Mouse (Mus musculus) adrenal gland, adult 8-10 months (tissue): ENCODE measurements at regions not wholly inside any gene's neighbourhood (a gene's known extent, or its start where the extent isn't known, plus 50 kb on each side); places are given as distances from the start of the nearest gene placed in this dataset.

Experiments
- DNase-seq: peaks from one replicate; pipeline ENCODE4 v3.0.0; 2022

DNA sequence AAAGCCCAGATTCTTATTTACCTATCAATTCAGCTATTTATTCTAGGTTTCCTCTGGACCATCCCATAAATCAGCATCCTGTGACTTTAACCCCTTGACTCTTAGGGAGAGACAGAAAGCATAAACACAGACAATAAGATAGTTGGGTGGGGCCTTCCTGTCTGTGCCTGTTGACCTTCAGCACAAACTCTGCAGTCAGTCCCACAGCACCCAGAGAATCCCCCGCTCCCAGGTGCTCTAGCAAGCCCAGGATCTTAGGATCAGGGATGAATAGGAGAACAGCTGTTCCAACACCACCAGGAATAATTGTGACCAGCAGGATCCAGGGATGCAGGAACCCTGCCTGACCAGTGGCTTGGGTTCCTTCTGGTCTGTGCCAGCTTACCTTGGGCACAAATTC lies 107.8 kb downstream of the Basp1 start:
- DNase-seq = no peak

- DNase-seq = no peak
These were observed 110.2 kb downstream of the Basp1 start for GRCm38 (mm10) chr15:25303379-25303778.

- DNase-seq = no peak
These were observed 110.8 kb downstream of the Basp1 start for GRCm38 (mm10) chr15:25302671-25303294.

DNA sequence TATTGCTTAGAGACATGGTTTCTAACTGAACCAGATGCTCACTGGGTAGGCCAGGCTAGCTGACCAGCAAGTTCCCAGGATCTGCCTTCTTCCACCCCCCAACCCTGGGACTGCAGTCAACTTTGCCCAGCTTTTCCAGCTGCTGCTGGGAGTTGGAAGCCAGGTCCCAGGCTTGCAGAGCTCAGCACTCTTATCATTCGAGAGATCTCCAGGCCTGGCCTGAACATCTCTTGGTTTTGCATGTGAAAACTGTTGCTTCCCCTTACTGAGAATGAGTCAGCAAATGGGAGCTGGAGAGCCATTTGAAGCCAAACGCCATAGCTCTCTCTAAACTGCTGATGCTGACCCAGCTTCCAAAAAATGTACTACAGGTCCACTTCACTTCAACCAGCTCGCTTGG lies 111.8 kb downstream of the Basp1 start:
- no peak for DNase-seq

DNA sequence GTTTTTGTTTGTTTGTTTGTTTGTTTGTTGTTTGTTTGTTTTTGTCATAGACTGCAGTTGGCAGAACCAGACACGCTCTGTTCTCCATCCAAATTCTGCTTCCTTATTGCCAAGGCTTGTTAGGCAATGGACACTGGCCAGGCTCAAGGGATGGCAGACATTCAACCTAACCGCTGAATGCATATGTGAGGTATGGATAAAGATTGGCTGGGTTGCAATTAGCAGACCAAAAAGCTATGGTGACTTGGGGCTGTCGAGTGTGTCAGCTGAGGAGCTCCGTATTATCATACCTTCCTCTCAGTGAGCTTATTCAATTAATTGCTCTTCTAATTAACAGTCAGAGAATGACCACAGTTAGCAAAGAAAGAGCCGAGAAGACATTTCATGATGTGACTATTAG lies 116.3 kb downstream of the Basp1 start:
- no peak for DNase-seq

DNA sequence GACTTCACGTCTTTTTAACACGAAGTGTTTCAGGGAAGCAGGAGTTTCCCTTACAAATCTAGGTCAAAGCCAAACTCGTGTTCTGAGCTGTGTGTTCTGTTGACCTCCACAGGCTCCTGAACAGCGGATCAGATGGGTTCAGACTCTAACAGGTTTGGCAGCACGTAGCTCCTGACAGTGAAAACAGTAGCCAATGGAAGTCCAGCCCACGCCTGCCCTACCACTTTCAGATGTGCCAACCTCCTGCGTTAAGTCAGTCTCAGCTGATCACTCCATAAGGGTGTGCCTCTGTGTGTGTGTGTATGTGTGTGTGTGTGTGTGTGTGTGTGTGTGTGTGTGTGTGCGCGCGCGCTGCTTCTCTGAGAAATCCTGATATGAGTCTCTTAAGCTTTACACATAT lies 116.8 kb downstream of the Basp1 start:
- DNase-seq = no peak

DNA sequence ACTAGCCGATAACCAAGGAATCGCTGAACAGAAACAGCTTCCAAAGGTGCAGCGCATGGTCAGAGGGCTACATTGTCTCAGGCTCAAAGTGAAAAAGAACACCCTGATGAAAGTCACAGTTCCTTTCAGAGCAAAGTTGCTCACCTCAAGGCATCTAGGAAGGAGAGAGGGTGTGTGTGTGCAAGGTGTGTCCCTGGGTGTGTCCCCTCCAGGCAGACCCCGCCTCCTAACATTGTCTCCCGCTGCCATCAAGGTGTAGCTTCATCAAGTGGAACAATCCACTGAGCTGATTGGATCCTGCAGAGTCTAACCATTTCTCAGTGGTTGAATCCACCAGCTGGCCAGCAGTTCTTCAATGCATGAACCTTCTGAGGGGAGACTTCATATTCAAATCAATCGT lies 117.8 kb downstream of the Basp1 start:
- DNase-seq = no peak

DNA sequence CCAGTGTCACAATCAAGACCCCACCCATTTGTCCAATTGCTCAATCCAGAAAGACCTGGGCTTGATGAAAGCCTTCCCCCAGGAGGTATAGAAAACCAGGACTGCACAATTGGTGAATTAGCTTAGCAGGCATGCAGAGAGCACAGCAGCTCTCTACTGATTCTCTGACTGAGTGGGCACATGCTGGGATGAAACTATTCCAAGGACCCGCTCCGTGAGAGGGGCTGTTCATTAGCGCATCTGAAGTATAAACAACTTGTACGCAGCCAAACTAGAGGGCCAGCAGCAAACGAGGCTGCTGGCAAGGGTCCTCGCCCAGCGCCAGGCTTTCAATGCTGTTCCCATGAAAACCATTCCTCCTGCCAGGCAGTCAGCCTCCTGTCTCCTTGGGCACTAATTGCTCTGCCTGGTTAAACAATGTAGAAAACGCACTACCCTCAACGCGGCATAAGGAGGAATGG lies 122.3 kb downstream of the Basp1 start:
- DNase-seq = no peak

DNA sequence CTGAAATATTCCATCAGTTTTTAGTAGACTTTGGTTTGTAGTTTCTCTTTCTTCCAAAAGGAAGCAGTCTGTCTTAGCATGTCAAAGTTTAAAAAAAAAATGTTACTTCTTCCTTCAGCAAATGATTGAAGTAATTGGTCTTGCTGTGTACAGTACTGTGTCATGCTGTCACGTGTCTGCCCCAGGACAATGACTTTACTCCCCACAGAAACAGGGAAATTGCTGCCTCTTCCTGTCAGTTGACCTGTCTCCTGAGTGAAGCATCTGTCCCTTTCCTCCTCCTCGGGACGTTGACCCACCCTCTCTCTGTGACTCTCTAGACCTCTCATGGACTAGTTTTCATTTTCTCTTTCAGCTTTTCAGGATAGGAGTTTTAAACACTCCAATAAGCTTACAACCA lies 125.7 kb downstream of the Basp1 start:
- no peak for DNase-seq

- DNase-seq = no peak
These were observed 129.0 kb downstream of the Basp1 start for GRCm38 (mm10) chr15:25284354-25285199.

DNA sequence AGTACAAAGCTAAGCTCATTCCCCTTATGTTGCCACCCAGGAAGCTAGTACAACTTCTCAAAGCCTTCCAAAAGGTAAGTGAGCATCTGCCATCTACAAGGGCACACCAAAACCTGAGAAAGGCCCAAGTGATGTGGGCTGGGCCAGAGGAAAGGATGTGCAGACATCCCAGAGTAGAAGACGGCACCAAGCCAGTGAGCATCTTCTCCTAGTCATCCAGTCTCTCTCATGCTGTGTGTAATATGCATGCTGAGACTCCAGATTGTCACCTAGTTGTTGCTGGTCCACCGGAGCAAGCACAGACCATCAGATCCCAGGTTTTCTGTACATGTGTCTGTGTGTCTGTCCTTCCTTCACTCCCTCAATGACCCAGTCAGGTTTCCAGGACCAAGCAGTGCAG lies 129.9 kb downstream of the Basp1 start:
- DNase-seq = no peak

DNA sequence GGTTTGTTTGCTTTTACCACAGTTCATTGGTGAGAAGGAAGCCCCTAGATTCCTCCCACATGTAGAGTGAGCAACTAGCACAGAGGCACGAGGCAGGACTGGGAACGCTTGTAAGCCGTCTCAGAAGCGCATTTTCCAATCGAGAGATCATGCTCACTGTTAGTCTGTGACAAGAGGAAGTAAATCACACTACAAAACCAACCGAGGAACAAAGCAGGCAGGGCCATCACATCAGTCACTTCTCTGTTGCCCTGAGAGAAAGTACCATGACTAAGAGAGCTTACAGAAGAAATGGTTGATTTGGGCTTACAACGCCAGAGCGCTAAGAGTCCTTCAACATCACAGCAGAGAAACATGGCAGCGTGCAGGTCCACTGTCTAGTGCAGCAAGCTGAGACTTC lies 131.2 kb downstream of the Basp1 start:
- no peak for DNase-seq

- no peak for DNase-seq
These were observed 131.6 kb downstream of the Basp1 start for GRCm38 (mm10) chr15:25281942-25282341.

GRCm38 (mm10) chr15:25278317-25279156 lies 135.0 kb downstream of the Basp1 start:
- DNase-seq = no peak

DNA sequence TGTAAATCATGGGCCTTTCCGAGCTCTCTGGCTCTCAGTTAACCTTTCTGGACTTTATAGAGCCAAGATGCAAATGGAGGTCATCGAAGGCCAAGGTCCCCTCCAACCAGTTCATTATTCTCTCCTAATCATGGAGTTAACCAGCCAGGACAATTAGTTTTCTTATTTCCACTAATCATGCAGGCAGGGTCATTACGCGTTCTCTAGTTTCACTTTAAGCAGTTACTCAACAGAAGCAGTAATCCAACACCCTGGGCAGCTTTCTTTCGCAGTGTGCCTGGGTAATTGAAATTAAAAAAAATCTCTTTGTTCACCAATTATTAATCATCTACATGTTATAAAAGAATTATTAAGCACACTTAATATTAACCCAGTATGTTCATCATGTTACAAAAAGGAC lies 137.3 kb downstream of the Basp1 start:
- DNase-seq = no peak

DNA sequence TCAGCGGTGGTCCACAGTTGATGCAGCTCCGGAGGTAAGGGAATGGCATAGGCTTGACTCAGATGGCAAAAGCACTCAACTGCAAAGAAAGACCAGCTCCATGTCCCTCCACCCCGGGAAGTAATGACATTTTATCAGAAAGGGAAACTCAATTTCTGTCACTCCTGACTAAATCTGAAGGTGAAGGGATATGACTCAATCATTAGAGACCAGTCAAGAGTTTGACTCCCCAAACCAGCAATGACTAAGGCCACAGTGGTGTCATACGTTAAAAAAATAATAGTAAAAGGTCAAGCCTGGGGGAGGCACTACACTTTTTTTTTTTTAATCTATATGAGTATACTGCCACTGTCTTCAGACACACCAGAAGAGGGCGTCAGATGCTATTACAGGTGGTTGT lies 141.7 kb downstream of the Basp1 start:
- DNase-seq = no peak

DNA sequence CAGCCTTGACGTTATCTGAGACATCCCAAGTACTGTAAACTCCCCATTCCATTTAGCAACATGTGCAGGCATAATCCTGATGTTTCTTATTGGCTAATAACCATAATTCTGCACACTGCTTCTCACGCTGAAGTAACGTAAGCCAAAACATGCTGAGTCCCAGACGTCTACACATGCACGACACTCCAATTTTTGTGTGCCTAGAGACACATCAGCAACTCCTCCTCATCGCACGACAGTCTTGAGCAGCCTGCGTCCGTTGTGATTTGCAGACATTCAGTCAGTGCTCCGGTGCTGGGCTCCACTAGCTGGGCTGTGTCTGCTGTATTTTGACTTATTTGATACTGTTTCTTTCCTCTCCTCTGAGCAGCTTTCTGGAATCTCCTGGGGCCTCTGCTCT lies 143.2 kb downstream of the Basp1 start:
- DNase-seq = no peak

DNA sequence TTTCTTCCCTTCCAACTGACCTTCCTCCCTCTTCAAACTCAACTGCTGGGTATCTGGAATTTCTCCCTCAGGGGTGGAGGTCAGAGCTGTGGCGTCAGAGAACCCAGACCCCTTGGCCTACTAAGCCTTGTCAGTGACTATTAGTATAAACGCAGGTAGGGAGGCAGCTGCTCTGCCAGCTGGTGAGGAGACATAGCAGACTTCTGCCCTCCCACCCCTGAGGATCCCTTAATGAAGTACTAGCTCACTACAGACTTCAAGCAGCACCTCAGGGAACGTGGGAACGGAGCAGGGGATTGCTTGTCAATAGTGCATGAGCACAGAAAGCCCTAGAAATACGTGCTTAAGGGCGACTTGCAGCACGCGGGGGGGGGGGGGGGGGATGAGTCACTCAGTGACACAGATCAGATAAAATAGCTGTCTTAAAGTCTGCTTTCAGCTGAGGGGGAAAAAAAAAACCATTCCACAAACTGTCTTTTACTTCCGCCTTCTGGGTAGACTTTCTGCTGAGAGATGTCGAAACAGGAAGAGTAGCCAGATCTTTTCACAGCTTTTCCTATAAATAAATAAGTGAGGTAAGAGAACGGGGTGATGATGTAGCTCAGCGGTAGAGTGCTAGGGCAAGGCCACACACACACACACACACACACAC lies 144.1 kb downstream of the Basp1 start:
- DNase-seq = no peak

GRCm38 (mm10) chr15:25268436-25268835 lies 145.1 kb downstream of the Basp1 start:
- no peak for DNase-seq

DNA sequence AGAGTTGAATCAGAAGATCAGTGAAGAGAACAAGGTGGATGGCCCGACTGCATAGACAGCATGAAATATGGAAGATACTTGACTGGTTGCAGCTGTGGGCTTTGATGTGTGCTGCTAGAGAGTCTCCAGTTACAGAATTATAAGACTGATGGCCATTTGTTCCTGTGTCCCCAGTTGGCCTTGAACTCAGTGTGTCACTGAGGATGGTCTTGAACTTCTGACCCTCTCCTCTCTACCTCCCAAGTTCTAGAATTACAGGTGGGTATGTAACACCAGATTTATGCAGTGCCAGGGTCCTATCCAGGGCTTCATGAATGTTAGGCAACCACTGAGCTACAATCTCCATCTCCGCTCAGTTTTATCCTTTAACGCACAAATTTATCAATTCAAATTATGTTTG lies 146.1 kb downstream of the Basp1 start:
- DNase-seq = no peak

GRCm38 (mm10) chr15:25252648-25253567 lies 160.7 kb downstream of the Basp1 start:
- no peak for DNase-seq

GRCm38 (mm10) chr15:25245631-25246030 lies 167.9 kb downstream of the Basp1 start:
- no peak for DNase-seq
